Mouse (Mus musculus): Measurements from ENCODE around the gene Izumo1r. TPM values are rescaled to one million over a fixed set of nuclear protein-coding genes. Genes with fewer than 3 reads are reported as not detected.

The Izumo1r gene
- total RNA-seq, 2 experiments from 2014 or later, result not detected

Other genes starting within 250 kb of the Izumo1r start
- under 1 TPM in 1 of 2 experiments, not detected in 1; 0.18 TPM for gene Piwil4, start 163.2 kb downstream of the Izumo1r start, total RNA-seq (2021)
- gene Fut4, start 151.6 kb downstream of the Izumo1r start, total RNA-seq (2021), result 1 to 10 TPM in 1 of 2 experiments, under 1 TPM in 1; 0.70 to 1.1 TPM
- gene 1700012B09Rik, start 132.9 kb downstream of the Izumo1r start, total RNA-seq (2021), result under 1 TPM in 1 of 2 experiments, not detected in 1; 0.66 TPM
- 10 to 100 TPM; 13.7 to 16.2 TPM for gene Mre11a, start 119.3 kb downstream of the Izumo1r start, total RNA-seq (2021)
- gene Ankrd49, start 119.1 kb downstream of the Izumo1r start, total RNA-seq (2021), result 10 to 100 TPM; 17.8 to 22.3 TPM
- gene Gpr83, start 43.7 kb downstream of the Izumo1r start, total RNA-seq (2021), result 1 to 10 TPM; 1.8 to 2.8 TPM
- gene Panx1, start 141.5 kb upstream of the Izumo1r start, total RNA-seq (2021), result 100 to 1,000 TPM; 131 to 140 TPM
- gene Hephl1, start 208.2 kb upstream of the Izumo1r start, total RNA-seq (2021), result under 1 TPM in 1 of 2 experiments, not detected in 1; 0.06 TPM